Mouse (Mus musculus): Measurements from ENCODE around the gene Sos1. TPM values are rescaled to one million over a fixed set of nuclear protein-coding genes. Genes with fewer than 3 reads are reported as not detected.

Sos1 gene
- polyA plus RNA-seq, 1 experiment from 2014 or later: 7.2 TPM

Other genes starting within 250 kb of the Sos1 start
- gene Morn2, start 190.2 kb downstream of the Sos1 start, polyA plus RNA-seq (2015; fragmentation: Nextera tagmentation; extraction: Ambion mirVana): 45.3 and 47.7 TPM in 2 replicates
- 47.9 and 48.8 TPM in 2 replicates for gene Dhx57, start 190.0 kb downstream of the Sos1 start, polyA plus RNA-seq (2015; fragmentation: Nextera tagmentation; extraction: Ambion mirVana)
- 1.0 and 1.1 TPM in 2 replicates for gene Arhgef33, start 173.0 kb downstream of the Sos1 start, polyA plus RNA-seq (2015; fragmentation: Nextera tagmentation; extraction: Ambion mirVana)
- gene Gm10190, start 106.9 kb downstream of the Sos1 start, polyA plus RNA-seq (2015; fragmentation: Nextera tagmentation; extraction: Ambion mirVana): 2.3 and 2.8 TPM in 2 replicates
- 3.0 and 3.7 TPM in 2 replicates for gene Cdkl4, start 97.4 kb upstream of the Sos1 start, polyA plus RNA-seq (2015; fragmentation: Nextera tagmentation; extraction: Ambion mirVana)
- 31.7 and 33.5 TPM in 2 replicates for gene Map4k3, start 248.0 kb upstream of the Sos1 start, polyA plus RNA-seq (2015; fragmentation: Nextera tagmentation; extraction: Ambion mirVana)